Mouse (Mus musculus) megakaryocyte, embryonic 14.5 days (primary cell): ENCODE data around the gene Dglucy. TPM values are rescaled to one million over a fixed set of nuclear protein-coding genes. Genes with fewer than 3 reads are reported as not detected.

Source experiments
- H3K27me3 ChIP-seq: replicated peaks from 2 replicates; pipeline ENCODE3; 2012; ENCODE audit warnings: inconsistent platforms
- H3K36me3 ChIP-seq: replicated peaks from 2 replicates; pipeline ENCODE3; 2012; ENCODE audit warnings: low read length, inconsistent platforms, mixed read lengths
- H3K4me1 ChIP-seq: 2 replicates; pipeline ENCODE4 v1.6.1; 2012; ENCODE audit warnings: inconsistent platforms
- H3K4me3 ChIP-seq: replicated peaks from 2 replicates; pipeline ENCODE3; 2012; ENCODE audit warnings: moderate library complexity, mild to moderate bottlenecking, inconsistent platforms
- H3K9me3 ChIP-seq: 2 replicates; pipeline ENCODE4 v1.6.1; 2012; ENCODE audit warnings: inconsistent platforms
- FLI1 ChIP-seq: IDR thresholded peaks from 2 replicates; pipeline ENCODE4 v1.6.1; 2012; ENCODE audit warnings: low read length, inconsistent platforms, mixed read lengths
- GATA1 ChIP-seq: IDR thresholded peaks from 3 replicates; pipeline ENCODE4 v1.6.1; 2012; ENCODE audit warnings: mixed read lengths, low read length, inconsistent platforms, borderline replicate concordance
- polyA plus RNA-seq: library from polyadenylated mRNA; stranded (reverse); fragments of >175 nt; gene quantifications from 2 replicates; pipeline ENCODE4 v1.2.3, GENCODE M21; 2012; ENCODE audit warnings: low replicate concordance; ENCODE audit not compliant: insufficient read depth

Dglucy gene
- polyA plus RNA-seq, 1 experiment, result 1.0 TPM

DNA sequence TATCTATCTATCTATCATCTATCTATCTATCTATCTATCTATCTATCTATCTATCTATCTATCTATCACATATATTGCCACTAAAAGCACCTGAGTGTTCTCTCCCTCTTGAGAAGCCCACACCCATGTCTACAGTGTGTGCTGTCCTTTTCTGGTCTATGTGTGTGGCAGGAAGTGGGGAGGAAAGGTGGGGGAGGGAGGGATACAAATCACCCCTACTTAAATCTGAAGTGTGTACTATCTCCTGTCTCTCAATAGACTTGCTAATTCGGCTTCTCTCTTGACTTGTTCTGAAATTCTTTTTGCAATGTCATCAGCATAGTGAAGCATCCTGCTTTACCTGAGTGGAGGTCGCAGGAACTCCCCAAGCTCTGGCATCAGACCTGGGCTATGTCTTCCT is 77.5 kb downstream of the Dglucy start:
- H3K36me3 ChIP-seq, result peaks cover 9% of the 10 kb centered on the region
- TF ChIP-seq FLI1 (no peak), GATA1 (no peak)
- peaks cover 11% of the 10 kb centered on the region for H3K27me3 ChIP-seq
- no peak overlapping the region for H3K4me3 ChIP-seq
- H3K9me3 ChIP-seq, result no peaks in the 10 kb centered on the region
- peaks cover 10% of the 10 kb centered on the region; the same call in 1 of the 2 replicates for H3K4me1 ChIP-seq

DNA sequence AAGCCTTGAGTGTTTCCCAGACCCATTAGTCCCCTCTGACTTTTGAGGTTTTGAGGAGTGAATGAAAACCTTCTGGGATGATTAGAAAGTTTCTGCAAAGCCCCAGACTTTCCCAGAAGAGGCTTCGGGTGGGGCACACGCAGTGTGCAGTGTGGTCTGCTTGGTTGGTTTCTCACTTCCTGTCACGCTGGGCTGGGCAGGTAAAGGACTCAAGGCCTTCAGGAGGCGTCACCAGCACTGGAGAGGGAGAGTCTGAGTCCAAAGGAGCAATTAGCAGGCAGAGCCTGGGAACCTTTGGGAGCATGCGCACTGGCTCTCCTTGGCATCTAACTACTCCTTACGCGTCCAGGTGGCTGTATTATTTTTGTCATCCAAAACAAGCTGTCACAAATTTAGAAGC is 78.9 kb downstream of the Dglucy start:
- Histone ChIP-seq H3K27me3 (peaks cover 3% of the 10 kb centered on the region), H3K4me3 (no peak overlapping the region), H3K36me3 (peaks cover 9% of the 10 kb centered on the region), H3K4me1 (peaks cover 17% of the 10 kb centered on the region), H3K9me3 (no peaks in the 10 kb centered on the region)
- TF ChIP-seq GATA1, result no peak
- TF ChIP-seq FLI1, result no peak

DNA sequence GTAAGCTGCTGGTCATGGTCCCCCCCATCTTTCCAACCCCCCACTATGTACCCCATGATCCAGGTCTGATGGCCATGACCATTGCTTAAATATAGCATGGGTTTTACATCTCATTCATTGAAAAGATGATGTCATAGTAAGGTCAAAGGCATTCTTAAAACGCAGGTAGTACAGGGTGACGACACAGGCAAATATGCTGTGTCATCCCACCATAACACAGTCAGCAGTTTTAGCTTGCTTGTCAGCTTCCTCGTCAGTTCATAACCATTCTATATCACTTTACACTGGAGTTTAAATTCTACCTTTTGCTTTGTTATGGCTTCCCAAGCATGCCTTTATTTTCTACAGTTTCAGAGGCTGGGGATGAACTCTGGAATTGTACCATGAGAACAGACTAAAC is 83.4 kb downstream of the Dglucy start:
- H3K4me1 ChIP-seq, result peaks cover 13% of the 10 kb centered on the region
- TF ChIP-seq GATA1 (no peak), FLI1 (no peak)
- no peaks in the 10 kb centered on the region for H3K9me3 ChIP-seq
- H3K36me3 ChIP-seq, result peaks cover 12% of the 10 kb centered on the region
- no peak overlapping the region for H3K4me3 ChIP-seq
- peaks cover 2% of the 10 kb centered on the region for H3K27me3 ChIP-seq

DNA sequence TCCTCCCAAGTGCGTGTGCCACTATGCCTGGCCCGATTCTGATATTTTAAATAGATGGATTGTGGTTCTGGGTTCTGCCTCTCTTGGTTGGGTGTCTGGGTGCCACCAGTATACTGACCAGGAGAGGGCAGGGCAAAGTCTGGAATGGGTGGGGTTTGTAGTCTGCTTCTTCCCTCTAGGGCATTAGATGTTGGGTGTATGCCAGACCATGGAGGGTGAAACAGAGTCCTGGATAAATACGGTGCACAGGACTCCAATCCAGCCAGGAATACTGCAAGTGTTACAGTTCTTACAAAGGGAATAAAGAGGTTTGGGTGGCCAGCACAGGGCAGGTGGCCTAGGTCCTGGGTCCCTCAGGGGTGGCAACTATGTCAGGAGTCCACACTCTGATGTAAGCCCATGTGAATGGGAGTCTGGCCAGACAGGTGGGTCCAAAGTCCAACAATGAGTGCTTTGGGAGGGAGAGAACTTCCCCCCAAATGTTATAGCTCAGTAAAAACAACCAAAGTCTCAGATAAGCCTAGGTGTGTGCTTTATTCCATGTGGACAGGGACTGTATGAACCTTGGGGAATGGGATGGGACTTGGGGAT is 84.1 kb downstream of the Dglucy start:
- no peak overlapping the region for H3K4me3 ChIP-seq
- no peak for TF ChIP-seq FLI1
- no peak for TF ChIP-seq GATA1

DNA sequence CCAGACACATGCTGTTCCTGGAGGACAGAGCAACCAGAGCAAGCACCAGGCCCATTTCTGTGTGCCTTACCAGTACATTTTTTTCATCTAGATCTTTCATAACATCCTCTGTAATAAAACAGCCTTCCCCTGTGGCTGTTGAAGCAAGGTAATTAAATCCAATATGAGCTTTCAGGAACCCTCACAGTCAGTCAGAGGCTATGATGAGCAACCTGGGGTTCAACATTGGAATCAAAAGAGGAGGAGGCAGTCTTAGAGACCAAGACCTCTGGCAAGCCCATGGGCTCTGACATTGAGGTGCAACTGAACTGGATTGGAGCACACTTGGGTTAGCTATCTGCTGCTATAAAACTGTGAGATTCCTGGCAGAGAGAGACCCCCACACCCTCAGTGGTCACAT is 86.2 kb downstream of the Dglucy start:
- TF ChIP-seq FLI1, result no peak
- TF ChIP-seq GATA1, result no peak
- Histone ChIP-seq H3K9me3 (peaks cover 10% of the 10 kb centered on the region), H3K4me3 (no peak overlapping the region), H3K27me3 (peaks cover 6% of the 10 kb centered on the region), H3K4me1 (peaks cover 8% of the 10 kb centered on the region), H3K36me3 (peaks cover 34% of the 10 kb centered on the region)

More for the DNA sequence above, 84.1 kb downstream of the Dglucy start:
- peaks cover 15% of the 10 kb centered on the region for H3K36me3 ChIP-seq
- peaks cover 2% of the 10 kb centered on the region for H3K27me3 ChIP-seq
- H3K4me1 ChIP-seq, result peaks cover 9% of the 10 kb centered on the region
- H3K9me3 ChIP-seq, result no peaks in the 10 kb centered on the region

DNA sequence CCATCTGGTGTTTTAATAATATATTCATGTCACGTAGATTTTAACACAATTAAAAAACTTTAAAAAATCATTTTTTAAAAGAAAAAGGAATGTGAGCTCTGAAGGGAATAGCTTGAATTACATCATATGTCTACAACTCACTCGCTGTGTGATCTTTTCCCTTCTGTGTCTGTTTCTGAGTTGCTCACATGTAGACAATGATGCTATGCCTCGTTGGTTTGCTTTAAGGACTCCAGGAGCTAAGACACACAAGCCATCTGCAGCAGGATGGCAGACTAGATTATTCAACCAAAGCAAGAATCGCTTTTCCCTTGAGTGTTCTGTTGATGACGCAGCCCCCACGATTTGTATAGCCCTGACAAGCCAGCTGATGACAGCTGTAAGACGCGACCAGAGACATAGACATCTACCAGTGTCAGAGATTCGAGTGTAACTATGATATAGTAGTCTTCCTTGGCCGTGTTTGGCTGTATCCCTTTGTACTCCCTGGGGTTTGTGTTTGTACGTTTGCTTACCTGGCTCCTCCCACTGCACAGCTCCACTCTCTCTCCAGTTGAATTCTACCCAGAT is 86.7 kb downstream of the Dglucy start:
- H3K27me3 ChIP-seq, result peaks cover 6% of the 10 kb centered on the region
- TF ChIP-seq GATA1, result no peak
- TF ChIP-seq FLI1, result no peak
- H3K36me3 ChIP-seq, result peaks cover 33% of the 10 kb centered on the region
- H3K9me3 ChIP-seq, result peaks cover 12% of the 10 kb centered on the region
- no peak overlapping the region for H3K4me3 ChIP-seq
- peaks cover 8% of the 10 kb centered on the region for H3K4me1 ChIP-seq

DNA sequence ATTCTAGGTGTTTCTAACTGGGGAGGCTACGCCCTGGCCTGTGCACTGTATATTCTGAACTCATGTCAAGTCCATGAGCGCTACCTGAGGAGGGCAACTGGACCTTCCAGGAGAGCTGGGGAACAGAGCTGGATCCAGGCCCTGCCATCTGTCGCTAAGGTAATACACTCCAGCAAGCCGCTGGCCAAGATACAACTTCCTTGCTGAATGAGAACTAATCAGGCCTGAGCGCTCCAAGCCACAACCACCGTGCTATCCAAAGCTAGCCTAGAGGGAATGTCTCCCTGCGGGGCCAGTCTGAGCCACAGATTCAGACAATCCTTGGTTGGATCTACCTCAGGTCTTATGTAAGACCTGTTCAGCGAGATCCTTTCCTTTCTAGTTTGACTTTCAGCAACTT is 88.2 kb downstream of the Dglucy start:
- Histone ChIP-seq H3K27me3 (peaks cover 13% of the 10 kb centered on the region), H3K4me3 (no peak overlapping the region), H3K36me3 (peaks cover 41% of the 10 kb centered on the region), H3K9me3 (peaks cover 12% of the 10 kb centered on the region), H3K4me1 (peaks cover 8% of the 10 kb centered on the region)
- no peak for TF ChIP-seq FLI1
- TF ChIP-seq GATA1, result no peak

DNA sequence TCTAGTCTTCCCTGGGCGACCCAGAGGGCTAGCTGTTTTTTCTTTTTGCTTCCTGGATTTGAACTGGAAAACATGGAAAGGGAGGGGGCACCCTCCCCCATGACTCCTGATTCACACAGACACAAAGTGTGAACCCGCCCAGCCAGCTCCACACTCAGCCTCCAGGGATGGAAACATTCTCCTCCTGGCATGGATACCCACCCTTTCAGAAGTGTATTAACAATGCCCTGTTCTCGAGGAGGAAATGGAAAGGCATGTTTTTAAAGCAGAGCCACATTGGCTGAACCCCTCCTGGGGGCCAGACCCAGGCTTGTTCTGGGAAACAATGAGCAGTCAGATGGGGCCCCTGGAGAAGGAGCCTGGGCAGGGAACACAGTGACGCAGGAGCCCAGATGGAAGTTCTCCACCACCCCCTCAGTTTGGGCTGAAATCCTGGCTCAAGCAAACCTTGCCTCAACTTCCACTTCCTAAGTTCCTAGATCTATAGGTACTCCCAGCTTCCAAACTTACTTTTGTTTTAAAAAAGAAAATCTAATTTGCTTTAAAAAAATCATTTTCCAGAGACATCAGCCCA is 89.3 kb downstream of the Dglucy start:
- peaks cover 12% of the 10 kb centered on the region for H3K9me3 ChIP-seq
- H3K27me3 ChIP-seq, result peaks cover 15% of the 10 kb centered on the region
- no peak overlapping the region for H3K4me3 ChIP-seq
- TF ChIP-seq GATA1 (no peak), FLI1 (no peak)
- H3K36me3 ChIP-seq, result peaks cover 44% of the 10 kb centered on the region
- H3K4me1 ChIP-seq, result no peaks in the 10 kb centered on the region; the same call in 1 of the 2 replicates

DNA sequence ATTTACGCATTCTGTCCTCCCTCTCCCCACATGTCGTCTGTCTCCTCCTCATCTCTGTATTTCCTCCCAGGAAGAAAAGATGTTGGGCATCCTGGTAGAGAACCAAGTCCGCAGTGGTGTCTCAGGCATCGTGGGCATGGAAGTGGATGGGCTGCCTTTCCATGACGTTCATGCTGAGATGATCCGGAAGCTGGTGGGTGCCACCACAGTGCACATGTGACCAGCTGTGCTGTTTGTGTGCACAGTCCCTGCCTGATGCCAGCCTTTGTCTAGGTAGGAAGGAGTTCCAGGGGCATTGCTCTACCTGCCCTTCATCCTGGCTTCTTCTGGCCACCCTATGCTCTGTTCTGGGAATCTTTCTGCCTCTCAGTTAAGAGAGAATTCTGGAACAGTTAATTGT is 92.4 kb downstream of the Dglucy start:
- no peak overlapping the region for H3K4me3 ChIP-seq
- H3K27me3 ChIP-seq, result peaks cover 18% of the 10 kb centered on the region
- no peak for TF ChIP-seq GATA1
- TF ChIP-seq FLI1, result no peak
- H3K9me3 ChIP-seq, result peaks cover 12% of the 10 kb centered on the region
- H3K4me1 ChIP-seq, result no peaks in the 10 kb centered on the region; the same call in 1 of the 2 replicates
- peaks cover 44% of the 10 kb centered on the region for H3K36me3 ChIP-seq

DNA sequence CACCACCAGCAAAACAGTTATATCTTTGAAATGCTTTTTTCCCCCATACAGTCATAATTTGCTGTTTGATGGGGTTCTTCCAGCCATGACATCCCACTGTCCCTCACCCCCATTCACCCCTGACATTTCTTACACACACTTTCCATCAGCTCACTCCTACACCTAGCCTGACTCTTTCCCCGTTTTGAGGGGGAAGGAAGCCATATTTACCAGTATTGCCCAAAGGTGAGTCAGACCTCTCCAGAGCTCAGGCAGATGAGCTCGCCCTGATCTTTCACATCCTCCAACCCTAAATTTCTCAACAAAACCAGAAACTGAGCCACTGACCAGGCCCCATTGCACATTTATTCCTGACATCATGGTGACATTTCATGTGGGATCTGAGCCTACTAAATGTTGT is 93.0 kb downstream of the Dglucy start:
- H3K36me3 ChIP-seq, result peaks cover 41% of the 10 kb centered on the region
- no peak overlapping the region for H3K4me3 ChIP-seq
- no peaks in the 10 kb centered on the region; the same call in 1 of the 2 replicates for H3K4me1 ChIP-seq
- peaks cover 12% of the 10 kb centered on the region for H3K9me3 ChIP-seq
- H3K27me3 ChIP-seq, result peaks cover 18% of the 10 kb centered on the region
- TF ChIP-seq FLI1, result no peak
- no peak for TF ChIP-seq GATA1
